Mouse (Mus musculus): ENCODE data around the gene Phlda1.

Gene Phlda1

DNA sequence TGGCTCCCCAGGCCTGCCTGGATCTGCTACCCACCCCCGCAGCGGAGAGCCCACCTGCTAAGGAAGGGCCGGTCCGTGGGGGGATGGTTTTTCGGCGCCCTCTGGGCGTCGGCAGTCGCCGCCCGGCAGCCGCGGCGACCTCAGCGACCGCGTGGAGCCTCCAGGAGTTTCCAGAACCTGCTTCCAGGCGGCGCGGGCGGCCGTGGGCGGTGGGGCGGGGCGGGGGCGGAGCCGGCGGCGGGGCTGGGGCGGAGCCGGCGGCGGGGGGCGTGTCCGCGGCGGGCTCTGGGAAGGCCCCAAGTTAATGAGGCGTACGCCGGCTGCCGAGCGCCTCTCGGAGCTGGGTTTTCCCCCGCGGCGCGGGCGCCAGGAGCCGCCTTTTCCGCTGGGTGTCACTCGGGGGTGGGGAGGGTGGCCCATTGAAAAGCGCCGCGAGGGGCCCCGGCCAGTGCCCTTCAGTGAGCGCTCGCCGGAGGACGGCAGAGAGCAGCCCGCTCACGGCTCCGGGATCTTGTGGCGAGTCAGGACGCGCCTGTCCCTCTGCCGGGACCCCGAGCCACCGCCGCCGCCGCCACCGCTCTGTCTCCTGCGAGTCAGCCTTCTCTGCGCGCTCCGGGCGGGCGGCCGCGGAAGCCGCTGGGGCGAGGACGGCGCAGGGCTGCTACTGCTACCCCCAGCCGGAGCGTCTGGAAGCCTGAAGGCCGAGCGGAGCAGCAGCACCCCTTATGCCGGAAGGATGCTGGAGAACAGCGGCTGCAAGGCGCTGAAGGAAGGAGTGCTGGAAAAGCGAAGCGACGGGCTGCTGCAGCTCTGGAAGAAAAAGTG, at the start of gene Phlda1:
Gene Phlda1 (plus strand): TSS at position 186 of the 825 bp plus-strand sequence.
- DNase-seq, result peak; percentile 94

DNA sequence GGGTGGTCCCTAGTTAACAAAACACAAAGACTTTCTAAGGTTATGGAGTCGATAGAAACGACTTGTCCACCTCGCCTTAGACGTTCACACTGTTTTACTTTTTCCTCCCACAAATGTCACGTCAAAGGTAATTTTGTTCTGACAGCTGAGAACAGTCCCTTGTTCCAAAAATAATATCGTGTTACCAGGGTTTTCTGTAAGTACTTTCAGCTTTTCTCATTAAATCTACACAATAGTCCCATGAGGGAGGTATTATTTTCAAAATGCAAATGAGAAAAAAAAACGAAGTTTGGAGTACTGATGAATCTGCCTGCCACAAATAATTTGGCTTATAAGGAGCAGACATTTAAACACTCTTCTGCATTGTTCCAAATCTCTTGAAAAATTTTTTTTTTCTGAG, 48.0 kb upstream of the Phlda1 start:
- no peak for DNase-seq

DNA sequence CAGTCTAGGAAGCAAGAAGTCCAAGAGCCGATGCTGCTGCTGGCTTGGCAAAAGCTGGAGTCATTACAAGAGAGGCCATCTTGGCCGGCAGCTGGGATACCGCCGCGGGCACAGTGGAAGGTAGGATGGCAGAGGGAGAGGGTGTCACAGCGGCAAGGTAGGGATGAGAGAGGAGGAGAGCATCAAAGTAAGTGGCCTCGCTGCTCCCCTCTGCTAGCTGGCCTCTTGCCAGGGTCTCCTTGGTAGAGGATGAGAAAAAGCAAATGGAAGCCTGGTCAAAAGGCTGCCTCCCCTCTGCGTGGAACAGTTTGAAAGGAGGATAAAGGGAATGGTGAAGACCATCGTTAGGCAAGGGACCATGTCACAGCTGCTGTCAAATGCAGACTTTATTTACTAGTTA, 47.0 kb upstream of the Phlda1 start:
- DNase-seq, result no peak

DNA sequence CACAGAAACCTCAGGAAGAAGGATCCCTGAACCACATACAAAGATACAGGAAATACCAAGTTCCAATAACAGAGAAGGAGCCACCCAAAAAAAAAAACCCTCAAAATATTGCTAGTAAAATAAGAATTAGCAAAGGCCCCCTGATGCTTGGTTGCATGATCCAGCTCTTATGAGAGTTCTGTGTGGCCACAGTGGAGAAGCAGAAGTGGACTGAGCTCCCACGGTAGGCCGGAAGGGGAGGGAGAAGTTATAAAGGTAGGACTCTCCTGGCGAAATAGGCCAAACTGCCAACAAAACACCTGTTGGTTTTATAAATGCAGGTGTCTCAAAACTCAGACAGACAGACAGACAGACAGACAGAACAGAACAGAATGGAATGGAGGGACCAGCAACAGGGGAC, 46.2 kb upstream of the Phlda1 start:
- no peak for DNase-seq

DNA sequence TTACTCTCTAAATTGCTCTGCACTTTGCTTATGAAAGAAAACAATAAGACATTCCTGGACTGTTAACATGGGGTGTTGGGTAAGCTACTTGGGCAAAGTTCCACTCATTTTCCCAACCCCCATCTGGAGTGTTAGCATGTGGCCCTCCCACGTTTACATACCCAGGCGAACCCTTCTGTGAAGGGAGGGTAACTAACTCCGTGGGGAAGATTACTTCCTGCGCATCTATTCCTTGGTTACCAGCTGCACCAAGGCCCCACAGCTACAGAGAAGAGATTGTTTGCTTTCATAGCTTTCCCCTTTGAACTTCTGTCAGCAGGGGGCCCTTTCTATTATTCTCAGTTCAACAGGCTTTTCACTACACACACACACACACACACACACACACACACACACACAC, 45.7 kb upstream of the Phlda1 start:
- no peak for DNase-seq

DNA sequence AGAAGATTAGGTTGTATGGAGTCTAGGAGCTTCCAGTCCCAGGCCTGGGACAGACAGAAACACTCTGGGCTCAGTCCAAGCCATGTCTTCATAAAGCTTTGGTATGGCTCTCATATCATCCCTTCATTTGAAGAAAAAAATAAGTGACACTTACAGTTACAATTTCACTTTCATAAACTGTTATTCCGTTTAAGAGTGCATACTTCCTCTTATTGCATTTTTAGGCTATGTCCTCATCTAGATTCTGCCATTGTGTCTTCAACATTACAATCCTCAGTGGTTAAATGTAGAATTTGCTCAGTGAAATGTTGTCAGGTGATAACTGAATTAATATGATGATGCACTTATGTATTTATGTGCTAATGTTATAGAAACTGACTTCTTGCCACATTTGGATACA, 41.3 kb upstream of the Phlda1 start:
- no peak for DNase-seq

DNA sequence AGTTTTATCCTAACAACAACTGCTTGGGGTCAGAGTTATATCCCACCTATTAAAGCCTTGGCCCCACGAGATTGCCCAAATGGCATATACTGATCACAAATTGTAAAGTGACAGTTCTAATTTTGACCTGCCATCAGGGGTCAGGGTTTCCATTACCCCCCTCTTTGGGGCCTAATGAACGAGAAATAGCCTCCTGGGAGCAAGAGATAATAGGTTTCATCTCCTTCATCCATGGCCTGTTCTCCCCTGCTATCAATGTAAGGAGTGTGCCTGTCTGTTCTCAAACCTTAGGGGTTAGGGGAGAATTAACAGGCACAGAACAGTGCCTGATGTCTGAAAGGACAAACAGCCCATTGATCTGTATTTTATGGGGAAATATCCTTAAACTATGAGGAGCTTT, 40.7 kb upstream of the Phlda1 start:
- no peak for DNase-seq

DNA sequence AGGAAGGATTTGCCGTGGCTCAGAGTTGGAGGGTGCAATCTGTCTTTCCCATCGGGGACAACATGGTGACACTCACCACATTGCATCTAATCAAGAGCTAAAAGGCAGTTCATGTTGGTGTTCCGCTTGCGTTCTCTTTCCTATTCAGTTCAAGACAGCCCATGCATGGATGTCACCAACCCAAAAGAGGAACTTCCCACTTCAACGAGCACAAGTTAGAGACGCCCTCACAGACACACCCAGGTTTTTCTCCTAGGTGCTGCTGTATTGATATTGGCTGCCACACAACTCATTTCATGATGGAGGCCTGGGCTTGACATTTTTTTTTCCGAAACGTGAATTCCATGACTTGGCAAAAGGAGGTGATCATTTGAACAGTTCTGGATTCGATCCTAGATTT, 34.9 kb upstream of the Phlda1 start:
- DNase-seq, result no peak

DNA sequence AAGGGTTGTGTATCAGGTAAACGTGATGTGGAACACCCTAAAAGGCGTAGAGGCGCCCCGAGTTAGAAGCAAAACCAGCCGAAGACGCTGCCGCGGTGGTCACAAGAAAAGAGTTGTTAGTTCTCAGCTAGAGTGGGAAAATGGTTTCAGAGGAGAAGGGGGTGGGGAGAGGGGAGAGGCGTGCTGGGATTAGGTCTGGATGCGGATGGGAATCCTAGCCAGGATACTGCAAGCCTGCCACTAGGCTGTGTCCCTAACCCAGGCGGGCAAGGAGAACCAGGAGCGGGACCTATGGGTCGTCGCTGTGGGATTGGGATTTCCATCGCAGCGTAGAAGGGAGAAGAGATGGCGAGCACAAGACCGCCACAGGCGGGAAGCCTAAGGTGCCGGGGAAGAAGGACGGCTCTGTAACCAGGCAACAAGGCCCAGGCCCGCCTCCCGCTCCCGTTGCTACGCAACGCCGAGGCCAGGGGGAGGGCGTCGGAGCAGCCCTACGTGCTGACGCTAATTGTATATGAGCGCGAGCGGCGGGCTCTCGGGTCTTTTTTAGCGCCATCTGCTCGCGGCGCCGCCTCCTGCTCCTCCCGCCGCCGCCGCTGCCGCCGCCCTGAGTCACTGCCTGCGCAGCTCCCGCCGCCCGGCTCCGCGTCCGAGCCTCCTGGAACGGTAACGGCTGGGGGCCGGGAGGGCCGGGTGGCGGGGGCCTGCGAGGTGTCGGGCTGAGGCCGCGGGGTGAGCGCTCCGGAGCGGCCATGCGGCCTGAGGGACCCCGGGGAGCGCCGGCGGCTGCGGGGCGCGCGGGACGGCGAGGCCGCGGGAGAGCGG, 33.2 kb upstream of the Phlda1 start, which contains the start of gene Nap1l1:
Gene Nap1l1 (plus strand): TSS at position 538 of the 825 bp plus-strand sequence.
- peak; percentile 97 for DNase-seq

DNA sequence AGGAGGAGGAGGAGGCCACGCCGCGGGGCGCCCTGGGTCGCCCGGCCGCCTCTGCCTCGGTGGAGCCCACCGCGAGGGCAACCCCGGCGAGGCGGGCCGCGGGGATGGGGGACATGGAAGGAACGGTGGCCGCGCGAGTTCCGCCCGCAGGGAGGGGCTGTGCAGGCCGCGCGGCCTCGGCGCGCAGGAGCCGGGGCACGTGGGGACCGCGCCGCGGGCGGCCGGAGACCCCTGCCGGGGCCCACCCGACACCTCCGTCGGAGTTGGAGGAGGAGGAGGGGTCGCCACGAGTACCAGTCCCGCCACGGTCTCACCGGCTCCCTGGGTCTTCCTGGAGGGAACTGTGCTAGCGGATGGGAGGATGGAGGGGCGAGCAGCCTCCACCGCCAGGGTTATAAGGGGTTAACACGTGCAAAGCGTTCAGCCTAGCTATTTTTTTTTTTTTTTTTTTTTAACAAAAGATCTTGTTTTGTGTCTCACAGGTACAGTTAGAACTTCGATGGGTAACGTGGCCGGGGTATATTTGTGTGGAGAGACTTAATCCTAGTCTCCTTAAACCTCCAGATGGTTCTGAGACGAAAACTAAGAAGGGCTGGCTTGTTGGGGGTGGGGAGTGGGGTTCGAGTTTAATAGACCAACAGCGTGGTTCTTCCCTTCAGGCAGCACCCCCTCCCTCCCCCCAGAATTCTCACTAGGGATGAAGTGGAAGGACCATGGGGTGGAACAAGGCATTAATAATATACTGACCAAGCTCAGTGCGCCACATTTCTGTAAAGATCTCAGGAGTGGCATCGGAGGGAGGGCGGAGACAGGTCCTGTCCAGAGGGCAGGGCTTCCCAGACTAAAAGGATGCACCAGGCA, 32.3 kb upstream of the Phlda1 start:
- DNase-seq, result peak; percentile 33

DNA sequence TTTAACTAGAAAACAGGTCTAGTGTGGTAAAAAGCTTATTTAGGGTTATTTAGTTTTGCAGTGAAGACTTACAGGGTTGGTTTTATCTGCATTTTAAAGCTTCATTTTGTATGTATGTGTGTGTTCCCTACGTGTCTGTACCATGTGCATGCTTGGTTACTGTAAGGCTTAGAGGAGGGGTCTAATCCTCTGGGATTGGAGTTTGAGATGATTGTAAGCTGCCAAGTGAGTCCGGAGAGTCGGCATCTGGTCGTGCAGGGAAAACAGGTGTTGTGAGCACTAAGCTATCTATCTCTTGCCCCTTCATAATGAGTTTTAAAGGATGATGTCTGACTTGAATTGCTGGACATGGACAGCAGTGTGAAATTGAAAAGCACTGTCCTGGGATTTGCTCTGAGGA, 29.8 kb upstream of the Phlda1 start:
- no peak for DNase-seq

DNA sequence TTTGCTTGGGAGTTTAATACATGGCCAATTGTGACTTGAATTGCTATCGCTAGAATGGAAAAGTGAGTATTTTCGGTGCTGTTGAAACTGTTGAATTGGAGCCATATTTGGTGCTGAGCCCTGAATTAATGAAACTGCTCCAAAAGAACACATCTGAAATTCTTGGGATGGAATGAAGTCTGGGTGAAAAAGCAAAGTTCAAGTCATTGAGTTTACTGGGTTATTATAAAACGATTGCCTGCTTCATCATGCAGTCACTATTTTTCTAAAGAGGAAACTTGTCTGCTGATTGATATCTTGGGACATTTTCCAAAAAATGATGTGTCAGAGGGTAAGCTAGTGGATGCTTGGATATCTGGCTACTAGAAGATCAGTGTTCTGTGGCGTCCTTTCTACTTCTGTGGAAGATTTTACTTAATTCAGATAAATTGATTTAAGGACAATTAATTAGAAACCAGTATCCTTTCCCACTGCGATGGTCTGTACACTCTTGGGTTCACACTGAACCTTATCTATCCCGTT, 29.0 kb upstream of the Phlda1 start:
- peak; percentile 64 for DNase-seq

DNA sequence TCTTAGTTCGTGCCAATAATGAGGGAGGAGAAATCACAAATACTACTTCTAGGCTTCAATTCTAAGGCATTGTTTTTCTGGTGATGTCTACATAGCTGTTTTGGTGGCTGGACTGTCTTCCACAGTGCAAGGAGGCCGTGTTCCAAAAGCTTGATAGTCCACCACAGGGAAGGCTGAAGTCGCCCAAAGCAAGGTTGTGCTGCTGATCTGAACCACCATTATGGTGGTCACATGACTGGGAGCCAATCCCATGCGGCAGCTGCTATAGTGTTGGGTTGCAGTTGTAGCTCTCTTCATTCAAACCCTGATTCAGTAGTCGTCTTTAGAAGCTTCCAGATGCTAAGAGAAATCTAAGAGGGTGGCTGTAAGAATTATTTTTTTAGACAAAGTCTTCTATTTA, 26.5 kb upstream of the Phlda1 start:
- DNase-seq, result no peak

DNA sequence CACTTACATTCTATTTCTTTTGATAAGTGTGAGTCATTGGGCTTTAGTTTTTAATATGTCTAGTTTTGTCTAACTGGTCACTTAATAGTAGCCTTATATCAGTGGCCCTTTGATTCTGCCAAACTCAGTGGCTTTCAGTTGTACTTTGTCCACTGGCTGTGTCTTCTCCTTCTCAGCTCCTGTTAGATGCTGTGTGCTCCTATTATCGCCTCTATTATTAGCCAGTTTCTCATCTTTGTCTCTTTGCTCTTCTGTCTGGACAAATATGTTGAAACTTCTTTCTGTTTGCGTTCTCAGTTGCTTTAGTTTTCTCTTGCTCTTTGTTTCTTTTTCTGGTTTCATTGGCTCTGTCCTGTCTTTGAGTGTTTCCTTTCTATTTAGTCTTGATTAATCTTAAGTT, 23.4 kb upstream of the Phlda1 start:
- peak; percentile 35 for DNase-seq

DNA sequence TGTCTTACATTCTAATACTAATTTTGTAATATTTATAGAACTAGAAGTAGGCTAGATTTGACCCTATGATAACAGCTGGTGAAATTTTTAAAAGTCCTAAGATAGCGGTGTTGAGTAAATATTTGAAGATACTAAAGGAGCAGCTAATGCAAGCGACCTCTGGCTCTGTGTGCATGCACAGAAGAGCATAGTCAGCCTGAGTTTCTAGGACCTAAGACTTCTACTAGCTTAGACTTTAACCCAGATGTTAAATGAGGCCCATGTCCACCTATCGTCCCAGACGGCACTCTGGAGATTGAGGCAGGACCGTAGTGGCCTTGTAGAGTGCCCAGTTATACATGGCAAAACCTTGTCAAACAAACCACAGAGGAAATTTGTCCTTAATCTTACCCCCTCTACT, 22.0 kb upstream of the Phlda1 start:
- DNase-seq, result peak; percentile 67

DNA sequence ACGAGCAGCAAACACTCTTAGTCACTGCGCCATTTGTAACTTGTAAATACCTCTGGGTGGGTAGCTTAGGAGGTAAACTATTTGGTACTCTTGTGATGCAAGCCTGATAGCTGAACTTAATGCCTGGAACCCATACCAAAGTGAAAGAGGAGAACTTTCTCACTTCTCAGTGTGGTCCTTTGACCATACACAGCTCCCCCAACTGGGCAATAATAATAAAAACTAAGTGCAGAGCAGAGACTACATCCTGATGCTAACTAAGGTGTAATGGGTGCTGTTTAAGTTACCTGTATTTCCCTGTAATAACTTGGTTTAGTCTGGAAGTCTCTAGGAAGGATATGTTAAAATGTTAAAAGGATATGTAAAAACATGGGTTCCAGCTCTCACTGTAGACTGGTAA, 17.3 kb upstream of the Phlda1 start:
- DNase-seq, result no peak

DNA sequence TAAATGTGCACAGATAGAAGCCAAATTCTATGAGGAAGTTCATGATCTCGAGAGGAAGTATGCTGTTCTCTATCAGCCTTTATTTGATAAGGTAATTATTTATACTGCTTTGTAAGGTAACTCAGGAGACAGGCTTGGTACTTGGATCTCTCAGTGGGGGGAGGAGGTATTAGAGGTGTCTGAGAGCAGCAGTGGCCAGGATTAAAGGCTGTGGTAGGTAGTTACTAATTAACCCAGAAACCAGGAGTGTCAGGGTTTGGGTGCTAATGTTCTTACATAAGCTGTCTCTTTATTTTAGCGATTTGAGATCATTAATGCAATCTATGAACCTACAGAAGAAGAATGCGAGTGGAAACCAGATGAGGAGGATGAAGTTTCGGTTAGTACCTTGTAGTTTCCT, 16.0 kb upstream of the Phlda1 start:
- DNase-seq, result peak; percentile 88

DNA sequence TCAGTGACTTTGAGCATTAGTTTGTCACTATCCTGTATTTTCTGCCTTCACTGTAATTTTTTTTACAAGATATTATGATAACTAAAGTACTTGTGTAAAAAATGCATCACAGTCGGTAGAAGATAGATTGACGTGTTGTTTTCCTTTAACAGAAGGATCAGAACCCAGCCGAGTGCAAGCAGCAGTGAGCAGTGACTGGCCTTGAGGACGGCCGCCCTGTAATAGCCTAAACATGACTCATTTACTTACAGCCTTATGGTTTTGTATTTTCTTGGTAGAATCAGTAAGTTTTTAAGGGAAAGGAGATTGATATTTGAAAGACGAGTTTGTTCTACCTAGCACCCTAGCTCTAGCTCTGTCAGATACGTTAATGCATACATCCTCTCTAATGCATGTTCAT, 10.2 kb upstream of the Phlda1 start:
- no peak for DNase-seq

DNA sequence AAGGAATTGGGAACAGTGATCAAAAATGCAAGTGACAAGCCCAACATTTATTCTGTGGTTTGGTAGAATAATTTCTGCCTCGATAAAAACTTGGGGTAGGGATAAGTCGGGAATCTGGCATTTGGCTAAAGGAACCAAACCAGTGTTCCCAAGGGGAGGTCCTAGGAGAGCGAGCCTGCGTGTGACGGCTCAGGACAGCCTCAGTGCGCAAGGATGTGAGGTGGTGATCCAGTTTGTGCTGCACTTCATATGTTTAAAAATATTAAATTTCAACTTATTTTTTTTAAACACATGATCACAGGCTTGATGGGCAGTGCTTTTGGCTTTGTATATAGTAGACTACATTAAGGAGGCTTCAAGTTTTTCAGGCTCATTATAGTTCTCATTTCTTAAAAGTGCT, 6.2 kb upstream of the Phlda1 start:
- DNase-seq, result no peak

DNA sequence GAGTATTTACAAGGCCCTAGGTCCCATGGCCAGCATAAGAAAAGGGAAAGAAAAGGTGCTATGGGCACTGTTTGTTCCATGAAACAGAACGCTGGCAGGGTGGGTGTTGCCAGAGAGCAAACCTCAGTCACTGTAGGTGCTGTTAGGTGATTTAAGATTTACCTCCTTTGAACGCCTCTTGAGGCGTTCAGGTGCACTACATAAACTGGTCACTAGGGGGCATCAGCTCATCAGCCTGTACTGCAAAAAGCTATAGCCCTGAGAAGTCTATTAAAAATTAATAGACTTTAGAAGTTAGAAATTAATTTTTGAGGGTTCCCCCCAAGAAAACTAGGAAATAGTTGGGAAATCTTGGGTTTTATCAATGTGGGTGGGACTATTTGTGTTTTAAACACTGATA, 3.0 kb upstream of the Phlda1 start:
- peak; percentile 89 for DNase-seq

DNA sequence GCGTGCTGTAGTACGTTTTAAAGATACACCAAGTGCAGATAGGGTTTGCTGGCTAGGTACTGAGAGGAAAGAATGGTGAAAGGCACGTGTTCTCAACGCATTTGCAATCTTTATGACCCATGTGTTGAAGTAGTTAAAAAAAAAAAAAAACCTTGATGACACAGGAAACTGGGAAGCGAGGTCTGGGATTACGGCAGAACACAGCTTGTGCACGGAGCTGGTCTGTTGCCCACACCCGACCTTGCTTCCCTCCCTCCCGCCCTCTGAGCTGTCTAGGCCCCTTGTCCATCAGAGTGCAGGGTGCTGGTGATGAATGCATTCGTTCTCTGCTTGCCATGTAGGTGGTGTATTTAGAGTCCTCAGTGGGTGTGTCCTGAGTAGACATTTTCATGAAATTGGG, 2.4 kb upstream of the Phlda1 start:
- DNase-seq, result no peak

DNA sequence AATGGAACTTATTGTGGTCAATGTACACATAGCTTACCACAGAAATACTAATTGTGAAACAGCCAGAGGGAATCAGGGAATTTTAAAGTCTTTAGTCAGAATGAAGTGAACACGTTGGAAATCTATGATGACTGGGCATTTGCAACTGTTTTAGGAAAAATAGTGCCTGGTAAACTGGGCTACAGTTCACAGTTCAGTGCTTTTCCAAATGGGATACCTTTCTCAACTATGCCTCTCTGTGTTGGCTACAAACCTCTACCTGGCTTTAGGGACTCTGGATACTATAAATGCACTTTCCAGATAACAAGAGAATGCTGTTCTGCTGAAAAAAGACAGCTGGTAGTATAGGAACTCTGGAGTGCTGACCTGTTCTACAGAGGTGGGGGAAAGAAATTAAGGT, 1.5 kb upstream of the Phlda1 start:
- DNase-seq, result no peak

DNA sequence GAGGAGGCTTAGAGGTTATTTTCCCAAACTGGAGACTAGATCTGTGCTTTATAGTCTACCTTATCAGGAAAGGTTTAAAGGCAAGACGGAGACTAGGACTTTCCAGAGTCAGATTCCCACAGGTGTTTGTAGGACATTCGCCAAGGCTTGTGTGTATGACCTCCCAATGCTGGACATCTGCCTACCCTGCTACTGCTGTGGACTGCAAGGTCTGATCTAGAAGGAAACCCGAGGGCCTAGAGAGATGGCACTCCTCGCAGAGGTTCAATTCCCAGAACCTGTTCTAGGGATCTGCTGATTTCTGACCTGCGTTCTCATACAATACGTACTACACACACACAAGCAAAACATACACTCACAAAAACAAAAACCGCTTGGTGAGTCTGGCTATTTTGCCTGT, 680 bp upstream of the Phlda1 start:
- peak; percentile 39 for DNase-seq
